Mouse (Mus musculus): ENCODE results near the gene Sash1.

Sash1 gene

GRCm38 (mm10) chr10:8885630-8886527, at the start of gene Sash1:
Gene Sash1, minus strand, starts transcription at chr10:8886070.
- DNase-seq, result peak; percentile 92 to 94

- no peak for DNase-seq
These were observed 49.7 kb upstream of the Sash1 start for GRCm38 (mm10) chr10:8935601-8936000.

- DNase-seq, result no peak
These were observed 47.8 kb upstream of the Sash1 start for GRCm38 (mm10) chr10:8933451-8934372.

- DNase-seq, result no peak
These were observed 45.8 kb upstream of the Sash1 start for GRCm38 (mm10) chr10:8931548-8932240.

- no peak for DNase-seq
These were observed 44.8 kb upstream of the Sash1 start for GRCm38 (mm10) chr10:8930672-8931071.

- peak; percentile 56 to 71 for DNase-seq
These were observed 43.1 kb upstream of the Sash1 start for GRCm38 (mm10) chr10:8928775-8929647.

GRCm38 (mm10) chr10:8928261-8928660, 42.4 kb upstream of the Sash1 start:
- no peak for DNase-seq

- no peak for DNase-seq
These were observed 41.0 kb upstream of the Sash1 start for GRCm38 (mm10) chr10:8926906-8927305.

- DNase-seq, result no peak
These were observed 40.4 kb upstream of the Sash1 start for GRCm38 (mm10) chr10:8926295-8926694.

GRCm38 (mm10) chr10:8925299-8925698, 39.4 kb upstream of the Sash1 start:
- DNase-seq, result no peak

- no peak for DNase-seq
These were observed 35.3 kb upstream of the Sash1 start for GRCm38 (mm10) chr10:8921098-8921693.

GRCm38 (mm10) chr10:8917798-8918197, 31.9 kb upstream of the Sash1 start:
- DNase-seq, result no peak

GRCm38 (mm10) chr10:8917350-8917749, 31.5 kb upstream of the Sash1 start:
- peak in 1 of 2 experiments; percentile 24 for DNase-seq

GRCm38 (mm10) chr10:8915755-8916154, 29.9 kb upstream of the Sash1 start:
- no peak for DNase-seq

GRCm38 (mm10) chr10:8913904-8914303, 28.0 kb upstream of the Sash1 start:
- no peak for DNase-seq

- peak; percentile 37 to 55 for DNase-seq
These were observed 26.9 kb upstream of the Sash1 start for GRCm38 (mm10) chr10:8912706-8913275.

- no peak for DNase-seq
These were observed 26.3 kb upstream of the Sash1 start for GRCm38 (mm10) chr10:8912213-8912612.

- DNase-seq, result no peak
These were observed 24.5 kb upstream of the Sash1 start for GRCm38 (mm10) chr10:8910237-8910990.

- DNase-seq, result no peak
These were observed 17.2 kb upstream of the Sash1 start for GRCm38 (mm10) chr10:8903086-8903485.

GRCm38 (mm10) chr10:8902412-8902811, 16.5 kb upstream of the Sash1 start:
- DNase-seq, result no peak

Data from lung, adult 18-20 months (tissue).